27 mouse cellular contexts compared by ENCODE assay signal in the genomic region with DNA sequence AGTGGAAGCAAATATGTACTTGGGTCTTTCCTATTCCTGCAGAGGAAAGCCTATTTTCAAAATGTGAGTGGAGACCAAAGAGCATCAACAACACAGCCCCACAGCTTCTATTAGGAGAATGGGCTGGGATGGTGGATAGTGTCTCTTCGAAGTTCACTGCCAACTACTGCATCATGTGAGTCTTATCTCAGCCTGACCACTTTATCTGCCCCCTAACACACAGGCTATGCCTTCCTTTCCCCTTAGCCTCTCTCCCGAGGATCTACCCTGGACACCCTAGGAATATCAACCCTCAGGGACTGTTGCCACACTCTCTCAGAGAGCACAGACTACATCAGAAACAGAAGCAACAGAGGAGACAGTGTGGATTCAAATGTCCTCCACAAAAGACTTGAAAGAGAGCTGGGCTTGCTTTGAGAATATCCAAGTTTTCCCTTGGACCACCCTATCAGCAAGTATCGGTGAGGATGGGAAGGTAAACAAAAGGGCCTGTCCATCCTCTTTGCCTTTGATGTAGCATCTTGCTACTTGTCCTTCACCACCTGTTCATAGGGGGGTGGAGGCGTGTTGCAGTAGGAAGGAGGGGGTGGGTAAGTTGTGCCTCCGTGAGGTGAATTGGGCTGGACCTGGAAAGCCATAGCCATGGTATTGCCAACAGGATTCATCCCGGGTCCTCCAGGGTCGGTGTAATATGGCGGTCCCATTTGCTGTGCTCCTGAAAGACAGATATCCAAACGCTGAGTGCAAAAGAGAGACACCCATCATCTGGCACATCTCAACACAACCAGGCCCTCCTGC. TPM values are rescaled to one million over a fixed set of nuclear protein-coding genes. Genes with fewer than 3 reads are reported as not detected.
DNase-seq lines count a peak whose midpoint lies in the region; ATAC-seq lines count a peak whose summit lies in the region.
"Had no signal": no experiment of that assay in that cellular context is flagged by ENCODE, and none has a peak within 500 bp of the region (broad histone marks: within the 10 kb centered on the region; RNA-seq: fewer than 3 reads in every experiment).

No protein-coding gene starts in this region.

- no peak overlapping the region for H3K4me3 ChIP-seq in kidney, embryonic 15.5 days (replicated peaks)
- H3K4me3 ChIP-seq in liver, embryonic 16.5 days (ENCODE audit: low read depth, low read length), result no peak overlapping the region
- H3K4me3 ChIP-seq: embryonic facial prominence, embryonic 13.5 days; heart, adult 2 months; heart, embryonic 15.5 days; hindbrain, embryonic 10.5 days; limb, embryonic 10.5 days had no signal

- no peaks in the 10 kb centered on the region for H3K27me3 ChIP-seq in kidney, embryonic 15.5 days
- H3K27me3 ChIP-seq in liver, embryonic 16.5 days (ENCODE audit: control insufficient read depth, insufficient read depth, low read depth, low read length), result no peaks in the 10 kb centered on the region
- H3K27me3 ChIP-seq: CH12.LX; embryonic facial prominence, embryonic 13.5 days; heart, embryonic 15.5 days had no signal

- no peak overlapping the region for H3K9ac ChIP-seq in kidney, embryonic 15.5 days
- H3K9ac ChIP-seq in liver, embryonic 16.5 days (ENCODE audit: low read depth, low read length), result peak overlapping the region; percentile 48
- H3K9ac ChIP-seq: embryonic facial prominence, embryonic 13.5 days; heart, embryonic 15.5 days had no signal

- no peak overlapping the region for H3K27ac ChIP-seq in kidney, embryonic 15.5 days
- peak overlapping the region; percentile 80 for H3K27ac ChIP-seq in liver, embryonic 16.5 days (ENCODE audit: low read length)
- H3K27ac ChIP-seq: embryonic facial prominence, embryonic 13.5 days; heart, adult 2 months; heart, embryonic 15.5 days; hindbrain, embryonic 10.5 days; kidney, postnatal 0 days; limb, embryonic 10.5 days had no signal

- H3K9me3 ChIP-seq in kidney, embryonic 15.5 days (replicated peaks), result no peaks in the 10 kb centered on the region
- H3K9me3 ChIP-seq in liver, embryonic 16.5 days (replicated peaks; ENCODE audit: control insufficient read depth, low read length), result no peaks in the 10 kb centered on the region
- H3K9me3 ChIP-seq: embryonic facial prominence, embryonic 13.5 days; G1E; heart, embryonic 15.5 days; hindbrain, embryonic 10.5 days; limb, embryonic 10.5 days had no signal

- ATAC-seq in kidney, embryonic 15.5 days (replicated peaks; ENCODE audit: low FRiP score), result 0 out of 2 replicates have a peak, but pooled peaks have one; percentile 33
- ATAC-seq in common myeloid progenitor, adult 5-6 weeks (replicated peaks; ENCODE audit: low read depth, poor library complexity, severe bottlenecking), result peak; percentile 56; the same call in 1 of the 2 replicates
- ATAC-seq in liver, embryonic 16.5 days (ENCODE audit: low read depth), result peak; percentile 99
- ATAC-seq: forebrain, embryonic 16.5 days; intestine, postnatal 0 days had no signal

- H3K36me3 ChIP-seq in kidney, embryonic 15.5 days, result peaks cover 44% of the 10 kb centered on the region
- H3K36me3 ChIP-seq in liver, embryonic 16.5 days (ENCODE audit: control insufficient read depth, insufficient read depth), result peaks cover 16% of the 10 kb centered on the region

- no peak for DNase-seq in kidney, adult 8-10 months
- peak; percentile 58 for DNase-seq in liver
- DNase-seq in ovary, adult 18-20 months (ENCODE audit: low spot score), result no peak
- no peak for DNase-seq in cerebellum, postnatal 14 days
- no peak for DNase-seq in right cerebral cortex, postnatal 14 days
- DNase-seq: adrenal gland, adult 2 months; B cell, adult 2 months; cerebellum, adult 11-12 months; cerebellum, postnatal 25 days; embryo, embryonic 11 days; gastrocnemius, postnatal 14 days; heart, adult 2 months; lung, postnatal 10 days; right cerebral cortex, adult 18-20 months; thymus, adult 2 months had no signal

- no peaks in the 10 kb centered on the region for H3K4me1 ChIP-seq in kidney, embryonic 15.5 days
- peaks cover 29% of the 10 kb centered on the region for H3K4me1 ChIP-seq in liver, embryonic 16.5 days (ENCODE audit: control insufficient read depth, low read depth, low read length)
- H3K4me1 ChIP-seq: embryonic facial prominence, embryonic 13.5 days; heart, embryonic 15.5 days; hindbrain, embryonic 10.5 days; limb, embryonic 10.5 days had no signal

- WGBS in kidney, embryonic 15.5 days, result 97% methylated on average over 9 of the region's 9 CpGs
- WGBS in liver, embryonic 16.5 days (ENCODE audit: insufficient replicate concordance), result 73% methylated on average over 9 of the region's 9 CpGs

- H3K4me2 ChIP-seq in kidney, embryonic 15.5 days, result no peak overlapping the region
- H3K4me2 ChIP-seq in liver, embryonic 16.5 days (ENCODE audit: low read depth, low read length), result peak overlapping the region; percentile 47
- H3K4me2 ChIP-seq: embryonic facial prominence, embryonic 13.5 days; heart, embryonic 15.5 days had no signal

RNA-seq across cellular contexts. Expression of gene Lancl2, which starts 51.8 kb away (rescaled TPM):
- 33.6 and 34.6 TPM in 2 replicates for polyA plus RNA-seq in kidney, embryonic 15.5 days (2015; fragmentation: Nextera tagmentation; extraction: Ambion mirVana)
- total RNA-seq in common myeloid progenitor, adult 5-6 weeks (2017), result 39.9 and 40.8 TPM in 2 replicates
- 11.7 and 12.6 TPM in 2 replicates for polyA plus RNA-seq in liver, embryonic 16.5 days (2015; fragmentation: Nextera tagmentation; extraction: Ambion mirVana)

Comparison
In these comparisons a context has a peak if more than half of its experiments do, and no peak if none do; other contexts are left out.
1. ATAC-seq: peak in every context shown above with its lines; median percentile 99 in liver, embryonic 16.5 days; 56 in common myeloid progenitor, adult 5-6 weeks; 33 in kidney, embryonic 15.5 days.